Mouse (Mus musculus) G1E (cell line): ENCODE measurements around the gene Ift122. TPM values are rescaled to one million over a fixed set of nuclear protein-coding genes. Genes with fewer than 3 reads are reported as not detected.

Experiments used
- ATAC-seq: 2 replicates; pipeline ENCODE4 v1.8.0; 2016; ENCODE audit warnings: mild to moderate bottlenecking; ENCODE audit not compliant: insufficient number of reproducible peaks, poor library complexity, low FRiP score, severe bottlenecking; ENCODE audit errors: extremely low read depth
- DNase-seq: peaks from one replicate; pipeline ENCODE4 v3.0.0; 2012; ENCODE audit warnings: low spot score
- H3K27me3 ChIP-seq: 2 replicates; pipeline ENCODE4 v1.6.1; 2012; ENCODE audit warnings: mild to moderate bottlenecking, low read length, inconsistent platforms; ENCODE audit not compliant: insufficient read depth
- H3K36me3 ChIP-seq: replicated peaks from 2 replicates; pipeline ENCODE3; 2012; ENCODE audit warnings: mild to moderate bottlenecking, inconsistent platforms
- H3K4me1 ChIP-seq: 2 replicates; pipeline ENCODE4 v1.6.1; 2012; ENCODE audit warnings: low read depth, low read length, inconsistent platforms, mixed read lengths; ENCODE audit not compliant: insufficient read depth
- H3K4me3 ChIP-seq: 2 replicates; pipeline ENCODE4 v1.5.1; 2012; ENCODE audit warnings: low read depth, mild to moderate bottlenecking, inconsistent platforms, low read length, moderate library complexity, mixed read lengths
- H3K9me3 ChIP-seq: replicated peaks from 2 replicates; pipeline ENCODE4 v1.6.1; 2012; ENCODE audit warnings: inconsistent platforms
- CTCF ChIP-seq: IDR thresholded peaks from 2 replicates; pipeline ENCODE4 v1.5.1; 2012; ENCODE audit warnings: low read depth, low read length, inconsistent platforms, mixed read lengths
- GATA1 ChIP-seq: IDR thresholded peaks from 2 replicates; pipeline ENCODE4 v1.6.1; 2012; ENCODE audit warnings: borderline replicate concordance, low read length, inconsistent platforms, mixed read lengths
- GATA2 ChIP-seq: IDR thresholded peaks from 2 replicates; pipeline ENCODE4 v1.6.1; 2012; ENCODE audit warnings: low read depth, low read length, inconsistent platforms, borderline replicate concordance
- POLR2AphosphoS5 ChIP-seq: IDR thresholded peaks from 2 replicates; pipeline ENCODE4 v1.6.1; 2012; ENCODE audit warnings: low read depth, low read length, inconsistent platforms; ENCODE audit not compliant: insufficient replicate concordance
- TAL1 ChIP-seq: conservative IDR thresholded peaks from 2 replicates; pipeline ENCODE4 v1.6.1; 2012; ENCODE audit warnings: low read depth, low read length, inconsistent platforms, mixed read lengths
- polyA plus RNA-seq: library from polyadenylated mRNA; stranded (reverse); fragments of >175 nt; gene quantifications from 2 replicates; pipeline ENCODE4 v1.2.3, GENCODE M21; 2012
- total RNA-seq, 2 experiments: library from RNA; stranded (forward) in 1 of 2; stranded (reverse) in 1 of 2; fragments of 200-1000 nt in 1 of 2; fragments of >200 nt in 1 of 2; fragmentation: Nextera tagmentation in 1 of 2; gene quantifications; 2 replicates each; pipeline ENCODE4 v1.2.3; 2014 to 2017

Ift122 gene
- total and polyA plus RNA-seq, 3 experiments = 0.65 to 5.3 (median 4.7) TPM

DNA sequence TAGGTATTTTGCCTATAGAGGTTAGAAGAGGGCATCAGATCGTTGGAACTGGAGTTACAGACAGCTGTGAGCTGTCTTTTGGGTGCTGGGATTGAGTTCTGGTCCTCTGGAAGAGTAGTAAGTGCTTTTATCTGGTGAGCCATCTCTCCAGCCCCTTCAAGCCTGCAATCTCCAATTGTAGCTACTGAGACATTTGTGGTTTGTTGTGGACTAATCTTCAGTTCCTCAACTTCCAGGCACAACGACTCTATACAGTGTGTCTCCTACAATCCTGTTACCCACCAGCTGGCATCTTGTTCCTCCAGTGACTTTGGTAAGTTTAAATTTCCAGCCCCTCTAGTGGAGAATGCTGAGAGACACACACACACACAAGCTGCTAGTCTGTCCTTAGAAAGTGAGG lies 24.0 kb downstream of the Ift122 start:
- TF ChIP-seq GATA1 = no peak
- no peak for TF ChIP-seq GATA2
- no peak for TF ChIP-seq TAL1
- TF ChIP-seq POLR2AphosphoS5 = no peak
- no peak for TF ChIP-seq CTCF

DNA sequence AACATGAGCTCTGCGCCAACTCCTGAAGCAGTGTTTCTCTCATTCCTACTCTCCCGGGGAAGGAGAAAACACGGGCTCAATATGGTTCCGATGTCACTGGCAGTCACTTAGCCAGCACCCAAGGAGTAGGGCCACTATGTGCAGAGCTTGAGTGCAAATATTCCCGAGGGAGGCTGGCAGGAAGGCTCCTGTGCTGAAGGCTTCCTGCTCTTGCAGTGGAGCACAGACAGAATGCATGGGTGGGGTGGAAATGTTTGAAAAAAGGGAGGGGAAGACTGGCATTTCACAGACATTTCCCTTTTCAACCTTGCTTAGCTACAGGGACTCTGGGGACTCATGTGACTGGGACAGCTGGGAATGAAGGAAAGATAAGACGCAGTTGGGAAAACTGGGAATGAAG lies 25.4 kb downstream of the Ift122 start:
- Histone ChIP-seq H3K27me3 (no peaks in the 10 kb centered on the region; the same call in 1 of the 2 replicates), H3K36me3 (no peaks in the 10 kb centered on the region), H3K4me3 (no peak overlapping the region), H3K9me3 (no peaks in the 10 kb centered on the region), H3K4me1 (no peaks in the 10 kb centered on the region)
- no peak for ATAC-seq
- TF ChIP-seq GATA1 = no peak
- no peak for TF ChIP-seq TAL1
- no peak for TF ChIP-seq CTCF
- no peak for TF ChIP-seq POLR2AphosphoS5
- no peak for TF ChIP-seq GATA2
- DNase-seq = no peak

More for the DNA sequence above, 24.0 kb downstream of the Ift122 start:
- no peak for DNase-seq
- Histone ChIP-seq H3K9me3 (no peaks in the 10 kb centered on the region), H3K36me3 (no peaks in the 10 kb centered on the region), H3K27me3 (no peaks in the 10 kb centered on the region), H3K4me1 (no peaks in the 10 kb centered on the region), H3K4me3 (no peak overlapping the region)
- ATAC-seq = no peak

DNA sequence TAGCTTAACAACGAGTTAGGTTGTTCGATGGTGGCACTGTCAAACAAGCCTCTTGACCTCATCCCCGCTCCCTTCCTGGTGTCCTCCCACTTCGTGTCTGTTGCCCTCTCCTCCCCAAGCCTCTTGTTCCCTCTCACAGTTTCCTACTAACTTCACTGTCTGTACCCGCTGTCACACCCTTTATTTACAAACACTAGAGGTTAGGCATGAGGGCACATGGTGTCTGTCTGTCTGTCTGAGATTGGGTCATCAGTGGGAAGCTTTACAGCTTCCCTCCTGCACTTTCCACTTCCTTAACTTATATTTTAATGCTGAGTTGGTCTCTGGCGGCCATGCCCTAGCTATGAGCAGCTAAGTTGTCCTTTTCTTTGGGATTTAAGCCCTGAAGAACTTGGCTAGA lies 26.5 kb downstream of the Ift122 start:
- Histone ChIP-seq H3K36me3 (no peaks in the 10 kb centered on the region), H3K27me3 (no peaks in the 10 kb centered on the region; the same call in 1 of the 2 replicates), H3K4me1 (no peaks in the 10 kb centered on the region), H3K9me3 (no peaks in the 10 kb centered on the region), H3K4me3 (no peak overlapping the region)
- ATAC-seq (no peak), DNase-seq (no peak)
- no peak for TF ChIP-seq TAL1
- TF ChIP-seq GATA1 = no peak
- TF ChIP-seq POLR2AphosphoS5 = no peak
- TF ChIP-seq GATA2 = no peak
- TF ChIP-seq CTCF = no peak

DNA sequence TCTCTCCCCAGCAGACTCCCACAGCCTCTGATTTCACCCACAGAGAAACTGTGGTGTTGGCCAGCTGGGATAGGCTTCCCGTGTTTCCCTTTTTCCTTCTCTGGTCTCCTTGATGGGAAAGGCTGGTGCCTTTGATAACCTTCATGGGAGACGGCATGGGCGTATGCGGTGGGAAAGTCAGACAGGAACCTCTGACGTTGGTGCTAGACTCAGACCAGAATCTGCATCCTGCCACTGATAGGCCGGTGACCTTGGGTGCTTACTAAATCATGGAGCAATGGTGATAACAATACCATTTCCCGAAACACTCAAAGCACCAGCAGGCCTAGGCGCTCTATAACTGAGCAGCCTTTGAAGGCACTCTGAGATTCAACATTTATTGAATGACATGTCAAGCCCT lies 27.5 kb downstream of the Ift122 start:
- no peaks in the 10 kb centered on the region for H3K9me3 ChIP-seq
- TF ChIP-seq POLR2AphosphoS5 (no peak), TAL1 (no peak), GATA1 (no peak), GATA2 (no peak), CTCF (no peak)
- no peak overlapping the region for H3K4me3 ChIP-seq
- ATAC-seq (no peak), DNase-seq (no peak)
- no peaks in the 10 kb centered on the region for H3K4me1 ChIP-seq
- no peaks in the 10 kb centered on the region; the same call in 1 of the 2 replicates for H3K27me3 ChIP-seq
- H3K36me3 ChIP-seq = no peaks in the 10 kb centered on the region

DNA sequence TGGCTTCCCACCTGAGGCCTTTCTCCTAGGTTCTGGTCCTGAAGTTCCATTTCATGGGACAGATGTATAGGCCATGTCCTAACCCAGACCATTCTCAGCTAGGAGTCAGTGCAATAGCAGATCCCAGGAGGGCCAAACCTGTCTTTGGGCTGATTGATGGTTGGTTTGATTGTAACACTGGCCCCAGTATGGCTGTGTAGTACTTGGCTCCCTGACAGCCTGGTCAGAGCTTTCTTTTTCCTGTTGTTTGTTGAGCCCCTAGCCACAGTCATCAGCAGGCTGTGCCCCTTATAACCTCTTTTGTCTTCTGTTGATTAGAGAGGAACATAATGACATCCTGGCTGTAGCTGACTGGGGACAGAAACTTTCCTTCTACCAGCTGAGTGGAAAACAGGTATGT lies 30.7 kb downstream of the Ift122 start:
- Histone ChIP-seq H3K4me3 (no peak overlapping the region), H3K4me1 (peaks cover 8% of the 10 kb centered on the region), H3K27me3 (no peaks in the 10 kb centered on the region; the same call in 1 of the 2 replicates), H3K36me3 (peaks cover 7% of the 10 kb centered on the region), H3K9me3 (no peaks in the 10 kb centered on the region)
- TF ChIP-seq GATA1 (no peak), CTCF (no peak), GATA2 (no peak), POLR2AphosphoS5 (no peak), TAL1 (no peak)
- ATAC-seq (no peak), DNase-seq (no peak)

DNA sequence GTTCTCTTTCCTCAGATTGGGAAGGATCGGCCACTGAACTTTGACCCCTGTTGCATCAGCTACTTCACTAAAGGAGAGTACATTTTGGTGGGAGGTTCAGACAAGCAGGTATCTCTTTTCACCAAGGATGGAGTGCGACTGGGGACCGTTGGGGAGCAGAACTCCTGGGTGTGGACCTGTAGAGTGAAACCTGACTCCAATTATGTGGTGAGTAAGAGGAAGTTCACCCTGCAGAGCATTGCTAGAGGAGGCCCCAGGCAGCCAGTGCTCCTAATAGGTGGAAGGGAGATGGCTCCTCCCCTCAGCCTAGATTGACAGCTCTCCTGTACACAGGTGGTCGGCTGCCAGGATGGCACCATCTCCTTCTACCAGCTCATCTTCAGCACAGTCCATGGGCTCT lies 33.6 kb downstream of the Ift122 start:
- H3K4me3 ChIP-seq = no peak overlapping the region
- TF ChIP-seq GATA1 = no peak
- no peak for TF ChIP-seq POLR2AphosphoS5
- no peak for TF ChIP-seq TAL1
- TF ChIP-seq GATA2 = no peak
- TF ChIP-seq CTCF = no peak
- ATAC-seq = peak; percentile 60

More for the DNA sequence above, 33.6 kb downstream of the Ift122 start:
- Histone ChIP-seq H3K27me3 (no peaks in the 10 kb centered on the region; the same call in 1 of the 2 replicates), H3K36me3 (peaks cover 7% of the 10 kb centered on the region), H3K4me1 (peaks cover 8% of the 10 kb centered on the region), H3K9me3 (no peaks in the 10 kb centered on the region)
- peak; percentile 37 for DNase-seq
